Mouse (Mus musculus) ES-Bruce4 (cell line): ENCODE results near the gene Hyal1.

Experiments used
- CTCF ChIP-seq: IDR thresholded peaks from one replicate; pipeline ENCODE4 v1.8.1; 2011; ENCODE audit warnings: low read depth, low read length
- EP300 ChIP-seq: IDR thresholded peaks from 2 replicates; pipeline ENCODE4 v1.6.1; 2011; ENCODE audit warnings: low read depth, low read length; ENCODE audit not compliant: insufficient read depth
- POLR2A ChIP-seq: IDR thresholded peaks from one replicate; pipeline ENCODE4 v1.8.1; 2011; ENCODE audit warnings: low read length; ENCODE audit not compliant: insufficient read depth

DNA sequence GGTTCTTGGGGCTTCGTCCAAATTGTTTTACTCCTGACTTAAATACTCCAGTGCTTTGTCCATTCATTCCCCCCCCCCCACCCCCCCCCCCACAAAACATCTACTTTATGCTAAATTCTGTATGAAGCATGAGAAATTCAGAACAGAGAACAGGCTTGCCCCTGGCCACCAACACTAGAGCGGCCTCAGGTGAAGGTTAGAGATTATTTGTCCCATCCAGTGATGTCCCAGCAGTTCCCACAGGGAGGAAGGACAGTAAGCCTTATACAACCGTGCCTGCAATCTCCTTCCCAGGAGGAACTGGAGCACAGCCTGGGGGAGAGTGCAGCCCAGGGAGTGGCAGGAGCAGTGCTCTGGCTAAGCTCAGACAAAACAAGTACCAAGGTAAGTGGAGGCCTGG, 1.9 kb downstream of the Hyal1 start, which contains the start of gene Naa80:
- TF ChIP-seq EP300 (no peak), CTCF (no peak), POLR2A (no peak)
